ENCODE assay signal across 8 mouse cellular contexts in the genomic region with DNA sequence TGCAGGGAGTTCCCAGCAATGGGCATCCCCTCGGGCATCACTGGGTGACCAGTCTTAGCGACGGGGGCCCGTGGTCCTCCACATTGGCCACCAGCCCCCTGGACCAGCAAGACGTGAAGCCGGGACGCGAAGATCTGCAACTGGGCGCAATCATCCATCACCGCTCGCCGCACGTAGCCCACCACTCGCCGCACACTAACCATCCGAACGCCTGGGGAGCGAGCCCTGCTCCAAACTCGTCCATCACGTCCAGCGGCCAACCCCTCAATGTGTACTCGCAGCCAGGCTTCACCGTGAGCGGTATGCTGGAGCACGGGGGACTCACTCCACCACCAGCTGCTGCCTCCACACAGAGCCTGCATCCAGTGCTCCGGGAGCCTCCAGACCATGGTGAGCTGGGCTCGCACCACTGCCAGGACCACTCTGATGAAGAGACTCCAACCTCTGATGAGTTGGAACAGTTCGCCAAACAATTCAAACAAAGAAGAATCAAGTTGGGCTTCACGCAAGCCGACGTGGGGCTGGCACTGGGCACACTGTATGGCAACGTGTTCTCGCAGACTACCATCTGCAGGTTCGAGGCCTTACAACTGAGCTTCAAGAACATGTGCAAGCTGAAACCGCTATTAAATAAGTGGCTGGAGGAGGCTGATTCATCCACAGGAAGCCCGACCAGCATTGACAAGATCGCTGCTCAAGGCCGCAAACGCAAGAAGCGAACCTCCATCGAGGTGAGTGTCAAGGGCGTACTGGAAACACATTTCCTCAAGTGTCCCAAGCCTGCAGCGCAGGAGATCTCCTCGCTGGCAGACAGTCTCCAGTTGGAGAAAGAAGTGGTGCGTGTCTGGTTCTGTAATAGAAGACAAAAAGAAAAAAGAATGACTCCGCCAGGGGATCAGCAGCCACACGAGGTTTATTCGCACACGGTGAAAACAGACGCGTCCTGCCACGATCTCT. TPM values are rescaled to one million over a fixed set of nuclear protein-coding genes. Genes with fewer than 3 reads are reported as not detected.
DNase-seq lines count a peak whose midpoint lies in the region; ATAC-seq and TF ChIP-seq lines count a peak whose summit lies in the region.
"Had no signal": no experiment of that assay in that cellular context is flagged by ENCODE, and none has a peak within 500 bp of the region (broad histone marks: within the 10 kb centered on the region; RNA-seq: fewer than 3 reads in every experiment).

No protein-coding gene starts in this region.

- ATAC-seq in lung, embryonic 14.5 days (ENCODE audit: insufficient read depth), result peak; percentile 59

- no peak for DNase-seq in lung, embryonic 14.5 days
- DNase-seq in lung, postnatal 4 days, result no peak
- peak; percentile 50 for DNase-seq in limb, embryonic 10.5 days (ENCODE audit: low spot score)
- DNase-seq in retina, embryonic 14.5 days (ENCODE audit: low spot score), result peak; percentile 32
- no peak for DNase-seq in urinary bladder, postnatal 36 days (ENCODE audit: low spot score in 2 of 2)
- DNase-seq in layer of hippocampus, postnatal 14 days (ENCODE audit: low spot score in 2 of 2), result no peak

- no peak overlapping the region for H3K9ac ChIP-seq in lung, embryonic 14.5 days

- no peak overlapping the region for H3K27ac ChIP-seq in lung, embryonic 14.5 days (ENCODE audit: low read depth)
- H3K27ac ChIP-seq in embryonic fibroblast, embryonic 13.5 days (ENCODE audit: insufficient read depth, low read length), result no peak overlapping the region
- H3K27ac ChIP-seq in limb, embryonic 10.5 days, result no peak overlapping the region
- H3K27ac ChIP-seq: macrophage had no signal

- peak overlapping the region; percentile 32 for H3K4me3 ChIP-seq in lung, embryonic 14.5 days (ENCODE audit: low read depth, low read length)
- peak overlapping the region; percentile 53 for H3K4me3 ChIP-seq in embryonic fibroblast, embryonic 13.5 days (ENCODE audit: insufficient read depth, low read length)
- H3K4me3 ChIP-seq in limb, embryonic 10.5 days, result peak overlapping the region; percentile 52

- peak overlapping the region; percentile 61 for H3K4me2 ChIP-seq in lung, embryonic 14.5 days

- no peaks in the 10 kb centered on the region for H3K4me1 ChIP-seq in lung, embryonic 14.5 days (ENCODE audit: insufficient read depth)
- no peaks in the 10 kb centered on the region for H3K4me1 ChIP-seq in embryonic fibroblast, embryonic 13.5 days (ENCODE audit: control insufficient read depth, insufficient read depth, low read length)
- H3K4me1 ChIP-seq in limb, embryonic 10.5 days, result no peaks in the 10 kb centered on the region; the same call in 1 of the 2 replicates

- no peak for TF ChIP-seq POLR2A in embryonic fibroblast, embryonic 13.5 days (IDR thresholded peaks at IDR 0.05; ENCODE audit: low read depth, low read length)

- no peak for TF ChIP-seq CTCF in lung, embryonic 14.5 days (IDR thresholded peaks at IDR 0.05; ENCODE audit: low read depth)
- TF ChIP-seq CTCF in embryonic fibroblast, embryonic 13.5 days (IDR thresholded peaks at IDR 0.05; ENCODE audit: borderline replicate concordance, insufficient read depth, low read length), result no peak

- no peaks in the 10 kb centered on the region for H3K9me3 ChIP-seq in lung, embryonic 14.5 days (ENCODE audit: low read depth, low read length)
- H3K9me3 ChIP-seq in limb, embryonic 10.5 days (replicated peaks), result no peaks in the 10 kb centered on the region

- H3K36me3 ChIP-seq in lung, embryonic 14.5 days (ENCODE audit: insufficient read depth), result no peaks in the 10 kb centered on the region
- no peaks in the 10 kb centered on the region for H3K36me3 ChIP-seq in limb, embryonic 10.5 days

- WGBS in lung, embryonic 14.5 days, result 13% methylated on average over 51 of the region's 52 CpGs
- WGBS in limb, embryonic 10.5 days, result 12% methylated on average over 52 of the region's 52 CpGs

- peaks cover 36% of the 10 kb centered on the region for H3K27me3 ChIP-seq in lung, embryonic 14.5 days (ENCODE audit: insufficient read depth, low read length)
- peaks cover 66% of the 10 kb centered on the region for H3K27me3 ChIP-seq in limb, embryonic 10.5 days (ENCODE audit: low read depth, poor library complexity, severe bottlenecking)

RNA-seq across cellular contexts. Expression of a gene that starts 0.8 kb away (rescaled TPM):
- polyA plus RNA-seq in lung, embryonic 14.5 days (2014; fragmentation: Nextera tagmentation; extraction: Ambion mirVana), result 0.12 TPM in 1 of 2 replicates, not detected in the other
- polyA plus RNA-seq in embryonic fibroblast, embryonic 13.5 days (2011; ENCODE audit: insufficient read length, low read depth, missing spikeins), result 1.0 and 1.1 TPM in 2 replicates
- 0.14 and 0.21 TPM in 2 replicates for polyA plus RNA-seq in limb, embryonic 10.5 days (2016; fragmentation: Nextera tagmentation; extraction: Ambion mirVana)
- 1 to 10 TPM; 3.3 to 4.4 TPM for total RNA-seq in layer of hippocampus, postnatal 14 days (2021)
- polyA plus RNA-seq: macrophage had no signal

Comparison
In these comparisons a context has a peak if more than half of its experiments do, and no peak if none do; other contexts are left out.
1. DNase-seq: peak in limb, embryonic 10.5 days (single experiment) and retina, embryonic 14.5 days (single experiment); none in lung, embryonic 14.5 days (single experiment), lung, postnatal 4 days (0 of 2), urinary bladder, postnatal 36 days (0 of 2) and layer of hippocampus, postnatal 14 days (0 of 2).
2. Peak in every context shown above with its lines, with median percentiles within 50 percentile points of each other: H3K4me3 ChIP-seq.